Mouse (Mus musculus): ENCODE measurements at regions not wholly inside any gene's neighbourhood (a gene's known extent, or its start where the extent isn't known, plus 50 kb on each side); places are given as distances from the start of the nearest gene placed in this dataset.

DNA sequence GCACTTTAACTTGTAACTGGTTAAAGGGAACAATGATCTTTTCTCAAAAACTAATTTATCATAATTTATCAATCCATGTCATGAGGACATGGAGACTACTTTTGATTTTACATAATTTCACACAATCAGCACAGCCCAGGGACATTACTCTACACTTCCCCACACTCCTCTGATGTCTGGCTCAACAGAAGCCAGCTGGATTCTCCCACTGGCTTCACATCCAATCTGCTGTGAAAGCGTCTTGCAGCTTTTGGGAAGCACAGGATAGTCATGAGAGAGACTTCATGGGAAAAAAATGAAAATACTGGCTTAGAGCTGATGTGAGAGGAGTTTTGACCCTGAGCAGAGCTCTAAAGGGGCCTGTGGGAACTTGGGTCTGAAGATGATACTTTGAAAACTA, 61.7 kb upstream of the Hrasls start:
- TF ChIP-seq POU5F1 (IDR thresholded peaks at IDR 0.05; ENCODE audit: borderline replicate concordance, low read length) (no peak), CTCF (conservative IDR thresholded peaks at IDR 0.05; ENCODE audit: low read length) (no peak), NANOG (IDR thresholded peaks at IDR 0.05; ENCODE audit: borderline replicate concordance, low read length) (no peak)
- Histone ChIP-seq H3K27me3 (ENCODE audit: insufficient read depth, low read length) (no peaks in the 10 kb centered on the region), H3K9me3 (ENCODE audit: low read length) (0 out of 2 replicates have a peak, but pooled peaks cover 4% of the 10 kb centered on the region), H3K4me1 (replicated peaks; ENCODE audit: low read depth, low read length) (no peaks in the 10 kb centered on the region), H3K4me3 (replicated peaks; ENCODE audit: low read length) (no peak overlapping the region), H3K36me3 (ENCODE audit: insufficient read depth, low read length) (no peaks in the 10 kb centered on the region)

DNA sequence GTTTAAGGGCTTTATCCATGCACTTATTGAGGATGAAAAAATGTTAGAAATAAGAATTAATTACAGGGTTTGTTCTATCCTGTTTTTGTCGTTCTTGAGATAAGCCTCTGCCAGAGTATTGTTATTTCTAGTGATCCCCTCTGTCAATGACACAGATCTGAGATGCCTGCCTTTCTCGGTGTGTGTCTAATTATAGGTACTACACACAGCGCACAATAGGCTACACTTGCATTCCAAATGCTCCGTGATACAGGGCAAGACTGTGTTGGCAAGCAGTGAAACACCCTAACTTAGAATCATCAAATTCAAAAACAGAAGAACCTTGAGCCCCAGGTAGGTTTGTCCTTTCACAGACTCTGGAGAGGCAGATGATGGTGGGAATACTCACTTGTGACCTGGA, 90.3 kb upstream of the Hrasls start:
- Histone ChIP-seq H3K9me3 (ENCODE audit: low read length) (peaks cover 22% of the 10 kb centered on the region), H3K4me1 (replicated peaks; ENCODE audit: low read depth, low read length) (no peaks in the 10 kb centered on the region), H3K36me3 (ENCODE audit: insufficient read depth, low read length) (no peaks in the 10 kb centered on the region), H3K27me3 (ENCODE audit: insufficient read depth, low read length) (no peaks in the 10 kb centered on the region), H3K4me3 (replicated peaks; ENCODE audit: low read length) (no peak overlapping the region)
- TF ChIP-seq POU5F1 (IDR thresholded peaks at IDR 0.05; ENCODE audit: borderline replicate concordance, low read length): no peak
- TF ChIP-seq CTCF (conservative IDR thresholded peaks at IDR 0.05; ENCODE audit: low read length): no peak
- no peak for TF ChIP-seq NANOG (IDR thresholded peaks at IDR 0.05; ENCODE audit: borderline replicate concordance, low read length)

DNA sequence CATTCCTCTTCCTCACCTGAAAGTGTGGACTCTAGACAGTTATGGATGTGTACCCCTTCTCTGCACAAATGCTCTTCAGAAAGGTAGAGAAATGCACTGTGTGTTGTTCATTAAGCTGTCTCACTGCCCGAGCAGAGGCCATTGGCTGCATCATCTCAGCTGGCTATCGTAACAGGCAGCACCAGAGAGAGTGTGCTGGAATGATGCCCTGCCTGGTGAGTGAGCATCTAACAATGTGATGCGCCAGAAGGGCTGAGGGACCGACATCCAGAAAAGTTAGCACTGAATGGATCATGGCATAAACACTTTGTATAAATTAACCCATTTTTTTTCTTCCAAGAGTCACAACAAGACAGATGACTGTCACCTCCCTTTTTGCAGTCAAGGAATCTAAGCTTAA, 112.7 kb upstream of the Hrasls start:
- 0 out of 2 replicates have a peak, but pooled peaks cover 3% of the 10 kb centered on the region for H3K9me3 ChIP-seq (ENCODE audit: low read length)
- no peak overlapping the region for H3K4me3 ChIP-seq (replicated peaks; ENCODE audit: low read length)
- TF ChIP-seq CTCF (conservative IDR thresholded peaks at IDR 0.05; ENCODE audit: low read length) (no peak), POU5F1 (IDR thresholded peaks at IDR 0.05; ENCODE audit: borderline replicate concordance, low read length) (no peak), NANOG (IDR thresholded peaks at IDR 0.05; ENCODE audit: borderline replicate concordance, low read length) (no peak)
- H3K27me3 ChIP-seq (ENCODE audit: insufficient read depth, low read length): no peaks in the 10 kb centered on the region
- no peaks in the 10 kb centered on the region for H3K4me1 ChIP-seq (replicated peaks; ENCODE audit: low read depth, low read length)
- H3K36me3 ChIP-seq (ENCODE audit: insufficient read depth, low read length): no peaks in the 10 kb centered on the region

DNA sequence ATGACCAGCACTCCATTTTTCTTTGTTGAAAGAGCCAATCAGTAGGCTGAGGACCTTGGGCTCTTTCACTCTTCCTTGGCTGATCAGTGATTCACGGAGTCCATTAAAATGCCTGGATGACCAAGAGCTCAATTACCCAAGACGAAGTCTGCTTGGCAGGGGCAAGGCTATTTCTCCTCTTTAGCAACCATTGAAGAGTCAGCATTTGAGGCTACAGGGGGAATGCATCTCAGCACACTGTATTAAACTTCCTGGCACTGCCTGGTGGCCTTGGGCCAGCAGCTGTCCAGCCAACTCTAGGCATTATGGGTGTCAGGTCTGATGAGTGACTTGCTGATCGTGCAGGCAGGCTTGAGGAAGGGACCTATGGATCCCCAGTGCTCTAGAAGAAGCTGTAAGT, 136.5 kb upstream of the Mb21d2 start:
- Histone ChIP-seq H3K9me3 (ENCODE audit: low read length) (no peaks in the 10 kb centered on the region), H3K4me1 (replicated peaks; ENCODE audit: low read depth, low read length) (no peaks in the 10 kb centered on the region), H3K36me3 (ENCODE audit: insufficient read depth, low read length) (no peaks in the 10 kb centered on the region), H3K27me3 (ENCODE audit: insufficient read depth, low read length) (no peaks in the 10 kb centered on the region), H3K4me3 (replicated peaks; ENCODE audit: low read length) (no peak overlapping the region)
- TF ChIP-seq CTCF (conservative IDR thresholded peaks at IDR 0.05; ENCODE audit: low read length): no peak
- no peak for TF ChIP-seq POU5F1 (IDR thresholded peaks at IDR 0.05; ENCODE audit: borderline replicate concordance, low read length)
- no peak for TF ChIP-seq NANOG (IDR thresholded peaks at IDR 0.05; ENCODE audit: borderline replicate concordance, low read length)

DNA sequence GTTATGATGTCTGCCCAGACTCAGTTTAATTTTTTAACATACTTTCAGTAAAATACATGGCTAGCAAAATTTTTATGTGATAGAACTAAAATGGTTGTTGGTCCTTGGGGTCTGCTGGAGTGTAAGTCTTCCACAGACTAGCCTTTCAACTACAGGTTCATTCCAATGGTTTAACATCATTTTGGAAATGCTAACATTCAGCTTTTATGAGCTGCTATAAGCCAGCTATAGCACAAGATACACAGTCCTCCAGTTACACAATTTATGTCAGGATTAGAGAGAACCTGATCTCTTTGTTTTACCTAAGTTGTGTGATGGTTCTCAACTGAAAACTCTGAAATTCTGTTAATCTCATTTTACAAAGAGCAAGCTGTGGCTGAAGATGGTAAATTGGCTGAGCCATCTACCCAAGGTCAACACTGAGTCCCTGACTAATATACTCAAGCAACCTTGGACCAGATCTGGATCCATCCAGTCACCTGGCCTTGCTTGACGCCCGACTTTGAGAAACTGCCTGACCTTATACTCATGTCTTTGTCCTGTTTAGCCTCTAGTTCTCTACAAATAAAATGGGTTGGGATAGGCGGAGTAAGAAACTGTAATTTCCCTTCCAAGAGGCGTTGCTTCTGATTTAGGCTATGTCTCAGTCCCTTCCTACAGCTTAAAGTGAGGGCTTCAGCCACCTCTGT, 135.8 kb upstream of the Mb21d2 start:
- no peak overlapping the region for H3K4me3 ChIP-seq (replicated peaks; ENCODE audit: low read length)
- no peaks in the 10 kb centered on the region for H3K9me3 ChIP-seq (ENCODE audit: low read length)
- H3K36me3 ChIP-seq (ENCODE audit: insufficient read depth, low read length): no peaks in the 10 kb centered on the region
- no peaks in the 10 kb centered on the region for H3K4me1 ChIP-seq (replicated peaks; ENCODE audit: low read depth, low read length)
- H3K27me3 ChIP-seq (ENCODE audit: insufficient read depth, low read length): no peaks in the 10 kb centered on the region
- TF ChIP-seq POU5F1 (IDR thresholded peaks at IDR 0.05; ENCODE audit: borderline replicate concordance, low read length): no peak
- TF ChIP-seq CTCF (conservative IDR thresholded peaks at IDR 0.05; ENCODE audit: low read length): no peak
- TF ChIP-seq NANOG (IDR thresholded peaks at IDR 0.05; ENCODE audit: borderline replicate concordance, low read length): no peak

DNA sequence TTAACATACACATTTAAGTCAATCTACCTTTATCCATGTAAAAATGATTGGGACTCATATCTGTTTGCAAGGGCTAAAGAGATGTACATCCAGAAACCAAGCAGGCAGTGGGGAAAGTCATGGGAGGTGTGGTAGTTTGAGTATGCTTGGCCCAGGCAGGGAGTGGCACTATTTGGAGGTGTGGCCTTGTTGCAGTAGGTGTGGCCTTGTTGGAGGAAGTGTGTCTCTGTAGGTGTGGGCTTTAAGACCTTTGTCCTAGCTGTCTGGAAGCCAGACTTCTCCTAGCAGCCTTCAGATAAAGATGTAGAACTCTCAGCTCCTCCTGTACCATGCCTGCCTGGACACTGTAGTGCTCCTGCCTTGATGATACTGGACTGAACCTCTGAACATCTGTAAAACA, 133.9 kb upstream of the Mb21d2 start:
- no peaks in the 10 kb centered on the region for H3K9me3 ChIP-seq (ENCODE audit: low read length)
- no peak overlapping the region for H3K4me3 ChIP-seq (replicated peaks; ENCODE audit: low read length)

DNA sequence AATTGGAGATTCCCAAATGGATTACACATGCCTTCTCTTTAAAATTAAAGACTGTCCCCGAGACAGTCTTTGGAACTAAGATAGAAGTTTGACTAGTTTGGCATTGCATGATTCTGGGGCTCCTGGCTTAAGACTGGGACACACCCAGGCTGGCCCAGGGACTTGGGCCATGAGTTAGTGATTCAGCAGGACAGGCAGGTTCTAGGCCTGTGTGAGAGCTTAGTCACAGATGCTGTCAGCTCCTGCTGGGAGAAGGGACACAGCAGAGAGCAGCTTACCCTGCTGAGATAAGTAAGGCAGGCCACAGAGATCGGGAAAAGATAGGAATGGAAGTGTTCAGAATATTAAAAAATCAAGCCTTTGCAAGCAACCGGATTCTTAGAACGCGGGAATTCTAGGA, 127.6 kb upstream of the Mb21d2 start:
- TF ChIP-seq NANOG (IDR thresholded peaks at IDR 0.05; ENCODE audit: borderline replicate concordance, low read length): no peak
- no peak for TF ChIP-seq POU5F1 (IDR thresholded peaks at IDR 0.05; ENCODE audit: borderline replicate concordance, low read length)

More for the DNA sequence above, 133.9 kb upstream of the Mb21d2 start:
- Histone ChIP-seq H3K27me3 (ENCODE audit: insufficient read depth, low read length) (no peaks in the 10 kb centered on the region), H3K36me3 (ENCODE audit: insufficient read depth, low read length) (no peaks in the 10 kb centered on the region), H3K4me1 (replicated peaks; ENCODE audit: low read depth, low read length) (no peaks in the 10 kb centered on the region)
- no peak for TF ChIP-seq POU5F1 (IDR thresholded peaks at IDR 0.05; ENCODE audit: borderline replicate concordance, low read length)

DNA sequence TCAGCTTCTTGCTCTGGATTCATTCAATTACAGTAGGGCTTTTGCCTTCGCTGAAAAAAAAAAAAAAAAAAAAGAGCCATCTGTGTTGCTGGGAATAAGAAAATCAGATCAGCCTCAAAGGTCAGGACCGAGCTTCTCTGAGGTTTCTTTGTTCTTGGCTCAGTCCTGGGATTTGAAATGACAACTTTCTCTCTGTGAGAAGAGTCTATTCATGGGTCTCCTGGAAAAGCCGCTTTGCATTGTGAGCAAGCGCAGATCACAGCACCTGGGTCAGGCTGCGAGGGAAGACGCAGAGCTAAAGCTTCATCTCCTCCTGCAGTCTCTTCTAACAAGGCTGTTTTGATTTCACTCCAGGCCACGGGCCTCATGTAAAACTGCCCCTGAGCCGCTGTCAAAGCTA, 125.0 kb upstream of the Mb21d2 start:
- H3K27me3 ChIP-seq (ENCODE audit: insufficient read depth, low read length): no peaks in the 10 kb centered on the region
- H3K36me3 ChIP-seq (ENCODE audit: insufficient read depth, low read length): no peaks in the 10 kb centered on the region
- TF ChIP-seq NANOG (IDR thresholded peaks at IDR 0.05; ENCODE audit: borderline replicate concordance, low read length): no peak
- no peak for TF ChIP-seq CTCF (conservative IDR thresholded peaks at IDR 0.05; ENCODE audit: low read length)
- TF ChIP-seq POU5F1 (IDR thresholded peaks at IDR 0.05; ENCODE audit: borderline replicate concordance, low read length): no peak
- no peaks in the 10 kb centered on the region for H3K9me3 ChIP-seq (ENCODE audit: low read length)
- H3K4me1 ChIP-seq (replicated peaks; ENCODE audit: low read depth, low read length): no peaks in the 10 kb centered on the region
- H3K4me3 ChIP-seq (replicated peaks; ENCODE audit: low read length): no peak overlapping the region

More for the DNA sequence above, 127.6 kb upstream of the Mb21d2 start:
- Histone ChIP-seq H3K36me3 (ENCODE audit: insufficient read depth, low read length) (no peaks in the 10 kb centered on the region), H3K27me3 (ENCODE audit: insufficient read depth, low read length) (no peaks in the 10 kb centered on the region), H3K4me3 (replicated peaks; ENCODE audit: low read length) (no peak overlapping the region), H3K9me3 (ENCODE audit: low read length) (no peaks in the 10 kb centered on the region), H3K4me1 (replicated peaks; ENCODE audit: low read depth, low read length) (no peaks in the 10 kb centered on the region)

DNA sequence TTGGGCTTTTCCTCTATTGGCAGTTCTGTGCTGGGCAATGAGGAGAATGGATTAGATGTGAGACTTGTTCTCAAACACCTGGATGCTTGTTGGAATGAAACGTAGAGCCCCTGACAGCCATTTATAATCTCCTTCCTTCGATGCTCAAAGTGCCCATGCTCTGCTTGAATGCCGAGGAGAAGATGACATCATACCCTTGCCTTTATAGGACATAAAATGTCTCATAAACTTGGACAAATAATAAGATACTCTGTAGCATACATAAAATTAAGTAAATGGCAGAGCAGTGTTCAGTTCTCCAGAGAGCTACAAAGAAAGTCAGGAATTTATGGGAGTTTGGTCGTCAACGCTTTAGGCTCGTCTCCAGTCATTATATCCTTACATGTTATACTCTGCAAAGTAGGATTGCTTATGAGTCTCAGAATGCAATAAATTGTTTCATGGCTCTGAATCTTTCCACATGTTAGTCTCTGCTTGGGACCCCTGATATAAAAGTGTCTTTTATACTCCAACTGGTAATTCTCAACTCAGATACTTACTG, 117.0 kb upstream of the Mb21d2 start:
- Histone ChIP-seq H3K9me3 (ENCODE audit: low read length) (no peaks in the 10 kb centered on the region), H3K36me3 (ENCODE audit: insufficient read depth, low read length) (no peaks in the 10 kb centered on the region), H3K4me3 (replicated peaks; ENCODE audit: low read length) (no peak overlapping the region), H3K27me3 (ENCODE audit: insufficient read depth, low read length) (no peaks in the 10 kb centered on the region), H3K4me1 (replicated peaks; ENCODE audit: low read depth, low read length) (no peaks in the 10 kb centered on the region)
- no peak for TF ChIP-seq CTCF (conservative IDR thresholded peaks at IDR 0.05; ENCODE audit: low read length)
- no peak for TF ChIP-seq NANOG (IDR thresholded peaks at IDR 0.05; ENCODE audit: borderline replicate concordance, low read length)
- no peak for TF ChIP-seq POU5F1 (IDR thresholded peaks at IDR 0.05; ENCODE audit: borderline replicate concordance, low read length)

All from E14TG2a.4 (cell line).